Mouse (Mus musculus) small intestine, adult 2 months (tissue): ENCODE results near the gene Baz2b. TPM values are rescaled to one million over a fixed set of nuclear protein-coding genes. Genes with fewer than 3 reads are reported as not detected.
"Not testable (repeated sequence)": the region's sequence is repeated elsewhere in the genome, so short reads cannot be mapped to it uniquely, and the experiment has no call there.

Experiments used
- H3K27ac ChIP-seq: fragments of 200-500 bp; 2 replicates; pipeline ENCODE4 v1.5.1; 2012; ENCODE audit warnings: low read depth, low read length, control low read depth, inconsistent platforms; ENCODE audit not compliant: insufficient read depth
- H3K27me3 ChIP-seq: fragments of 200-500 bp; 2 replicates; pipeline ENCODE4 v1.6.1; 2012; ENCODE audit warnings: mild to moderate bottlenecking, moderate library complexity, low read length, inconsistent platforms; ENCODE audit not compliant: control insufficient read depth, insufficient read depth
- H3K36me3 ChIP-seq: fragments of 200-500 bp; 2 replicates; pipeline ENCODE4 v1.6.1; 2012; ENCODE audit warnings: mild to moderate bottlenecking, low read length, control low read depth, inconsistent platforms; ENCODE audit not compliant: control insufficient read depth, insufficient read depth
- H3K4me1 ChIP-seq: fragments of 200-500 bp; 2 replicates; pipeline ENCODE4 v1.6.1; 2012; ENCODE audit warnings: low read length, inconsistent platforms, mixed read lengths; ENCODE audit not compliant: control insufficient read depth, insufficient read depth, insufficient read length
- H3K4me3 ChIP-seq: fragments of 200-500 bp; 2 replicates; pipeline ENCODE4 v1.5.1; 2012; ENCODE audit warnings: low read depth, mild to moderate bottlenecking, control low read depth, inconsistent platforms, low read length, moderate library complexity
- CTCF ChIP-seq: fragments of 200-500 bp; IDR thresholded peaks from 2 replicates; pipeline ENCODE4 v1.5.1; 2012; ENCODE audit warnings: low read depth, mild to moderate bottlenecking, control low read depth, inconsistent platforms, low read length, moderate library complexity, mixed read lengths; ENCODE audit not compliant: insufficient replicate concordance, insufficient read length; ENCODE audit errors: extremely low read depth
- POLR2A ChIP-seq: fragments of 200-500 bp; IDR thresholded peaks from 2 replicates; pipeline ENCODE4 v1.6.1; 2012; ENCODE audit warnings: low read depth, mild to moderate bottlenecking, control low read depth, inconsistent platforms, low read length, moderate library complexity
- WGBS: fragments of 180-500 bp; shearing (Covaris S2); methylation state at CpG from one replicate; pipeline ENCODE4 v1.1.7; 2018; 5-methylcytosine and 5-hydroxymethylcytosine counted together
- polyA plus RNA-seq: library from polyadenylated mRNA; depleted of rRNA; stranded (reverse); fragments of >200 nt; gene quantifications from 2 replicates; pipeline ENCODE4 v1.2.3, GENCODE M21; 2012

The Baz2b gene
- polyA plus RNA-seq, 1 experiment = 9.9 TPM

- Histone ChIP-seq H3K4me1 (no peaks in the 10 kb centered on the region), H3K4me3 (no peak overlapping the region), H3K27me3 (no peaks in the 10 kb centered on the region), H3K36me3 (no peaks in the 10 kb centered on the region), H3K27ac (no peak overlapping the region)
- 89% methylated on average over 5 of the region's 5 CpGs for WGBS
- TF ChIP-seq CTCF (no peak), POLR2A (no peak)
These were observed 61.0 kb downstream of the Baz2b start for GRCm38 (mm10) chr2:60148651-60149050.

GRCm38 (mm10) chr2:60147428-60147827 is 62.2 kb downstream of the Baz2b start:
- H3K27ac ChIP-seq = no peak overlapping the region
- no peaks in the 10 kb centered on the region for H3K27me3 ChIP-seq
- no peak for TF ChIP-seq CTCF
- no peak for TF ChIP-seq POLR2A
- H3K36me3 ChIP-seq = no peaks in the 10 kb centered on the region
- no peaks in the 10 kb centered on the region for H3K4me1 ChIP-seq
- whole genome bisulfite sequencing = 71% methylated on average over 3 of the region's 3 CpGs
- no peak overlapping the region for H3K4me3 ChIP-seq

- H3K4me3 ChIP-seq = no peak overlapping the region
- no peak for TF ChIP-seq POLR2A
- TF ChIP-seq CTCF = no peak
- H3K27ac ChIP-seq = no peak overlapping the region
- H3K36me3 ChIP-seq = no peaks in the 10 kb centered on the region
- no peaks in the 10 kb centered on the region for H3K27me3 ChIP-seq
- 42% methylated on average over 6 of the region's 6 CpGs for WGBS
- no peaks in the 10 kb centered on the region for H3K4me1 ChIP-seq
These were observed 63.9 kb downstream of the Baz2b start for GRCm38 (mm10) chr2:60145742-60146141.

GRCm38 (mm10) chr2:60143383-60143782 is 66.3 kb downstream of the Baz2b start:
- Histone ChIP-seq H3K4me3 (no peak overlapping the region), H3K27ac (no peak overlapping the region), H3K27me3 (no peaks in the 10 kb centered on the region), H3K4me1 (no peaks in the 10 kb centered on the region), H3K36me3 (no peaks in the 10 kb centered on the region)
- 75% methylated on average over 5 of the region's 5 CpGs for WGBS
- no peak for TF ChIP-seq POLR2A
- TF ChIP-seq CTCF = no peak

GRCm38 (mm10) chr2:60142281-60142680 is 67.4 kb downstream of the Baz2b start:
- 98% methylated on average over 2 of the region's 2 CpGs for WGBS
- H3K27me3 ChIP-seq = no peaks in the 10 kb centered on the region
- TF ChIP-seq CTCF (no peak), POLR2A (no peak)
- no peaks in the 10 kb centered on the region for H3K4me1 ChIP-seq
- H3K27ac ChIP-seq = no peak overlapping the region
- no peaks in the 10 kb centered on the region for H3K36me3 ChIP-seq
- no peak overlapping the region for H3K4me3 ChIP-seq

GRCm38 (mm10) chr2:60138751-60139162 is 70.9 kb downstream of the Baz2b start:
- H3K27me3 ChIP-seq = no peaks in the 10 kb centered on the region
- no peak overlapping the region for H3K27ac ChIP-seq
- no peaks in the 10 kb centered on the region for H3K4me1 ChIP-seq
- no peaks in the 10 kb centered on the region for H3K36me3 ChIP-seq
- WGBS = 31% methylated on average over 7 of the region's 7 CpGs
- no peak overlapping the region for H3K4me3 ChIP-seq
- TF ChIP-seq POLR2A (no peak), CTCF (no peak)

GRCm38 (mm10) chr2:60135796-60136195 is 73.8 kb downstream of the Baz2b start:
- no peaks in the 10 kb centered on the region for H3K36me3 ChIP-seq
- no peaks in the 10 kb centered on the region for H3K27me3 ChIP-seq
- TF ChIP-seq POLR2A (no peak), CTCF (no peak)
- no peak overlapping the region for H3K4me3 ChIP-seq
- 77% methylated on average over 2 of the region's 2 CpGs for WGBS
- H3K27ac ChIP-seq = no peak overlapping the region
- no peaks in the 10 kb centered on the region for H3K4me1 ChIP-seq

- not testable (repeated sequence) for H3K4me3 ChIP-seq, H3K4me1 ChIP-seq, H3K27ac ChIP-seq, H3K27me3 ChIP-seq, H3K36me3 ChIP-seq
- 90% methylated on average over 7 of the region's 7 CpGs for WGBS
These were observed 74.7 kb downstream of the Baz2b start for GRCm38 (mm10) chr2:60134958-60135357.
